Mouse (Mus musculus) heart, embryonic 14.5 days (tissue): Measurements from ENCODE around the gene Colca2. TPM values are rescaled to one million over a fixed set of nuclear protein-coding genes. Genes with fewer than 3 reads are reported as not detected.

ENCODE experiments used
- ATAC-seq: fragments of 200-750 bp; cut with Nextera tagmentation; 2 replicates; pipeline ENCODE4 v1.8.0; 2017; ENCODE audit warnings: low read depth, moderate TSS enrichment; ENCODE audit not compliant: insufficient number of reproducible peaks, insufficient read depth, low FRiP score
- H3K27ac ChIP-seq, 2 experiments: fragments of 200-500 bp in 1 of 2; fragments of 300-500 bp in 1 of 2; sonication (generic) in 1 of 2; replicated peaks in 1 of 2; 2 replicates each; pipeline ENCODE4 v1.5.1; 2012 to 2014; ENCODE audit warnings: low read depth in 2 of 2, low read length in 2 of 2, control low read depth in 1 of 2, mild to moderate bottlenecking in 1 of 2, mixed read lengths in 1 of 2; ENCODE audit not compliant: control insufficient read depth in 1 of 2, insufficient read depth in 1 of 2
- H3K27me3 ChIP-seq: fragments of 300-500 bp; sonication (generic); 2 replicates; pipeline ENCODE4 v1.6.1; 2014; ENCODE audit warnings: mild to moderate bottlenecking, low read length, control low read depth; ENCODE audit not compliant: control insufficient read depth, insufficient read depth
- H3K36me3 ChIP-seq: fragments of 300-500 bp; sonication (generic); 2 replicates; pipeline ENCODE4 v1.6.1; 2014; ENCODE audit warnings: mild to moderate bottlenecking, control low read depth, low read length, mixed read lengths; ENCODE audit not compliant: control insufficient read depth, insufficient read depth
- H3K4me1 ChIP-seq, 2 experiments: fragments of 200-500 bp in 1 of 2; fragments of 300-500 bp in 1 of 2; sonication (generic) in 1 of 2; 2 replicates each; pipeline ENCODE4 v1.6.1; 2012 to 2014; ENCODE audit warnings: low read length in 2 of 2, control low read depth in 1 of 2, mixed read lengths in 1 of 2; ENCODE audit not compliant: control insufficient read depth in 2 of 2, insufficient read depth in 2 of 2
- H3K4me2 ChIP-seq: fragments of 300-500 bp; sonication (generic); 2 replicates; pipeline ENCODE4 v1.6.1; 2014; ENCODE audit warnings: mild to moderate bottlenecking, low read length
- H3K4me3 ChIP-seq, 2 experiments: fragments of 200-500 bp in 1 of 2; fragments of 300-500 bp in 1 of 2; sonication (generic) in 1 of 2; 2 replicates each; pipeline ENCODE4 v1.5.1; 2012 to 2014; ENCODE audit warnings: low read length in 2 of 2, mild to moderate bottlenecking in 2 of 2, control low read depth in 1 of 2, low read depth in 1 of 2, moderate library complexity in 1 of 2; ENCODE audit not compliant: control insufficient read depth in 1 of 2, insufficient read depth in 1 of 2
- H3K9ac ChIP-seq: fragments of 300-500 bp; sonication (generic); 2 replicates; pipeline ENCODE4 v1.6.1; 2014; ENCODE audit warnings: mild to moderate bottlenecking, low read length
- H3K9me3 ChIP-seq: fragments of 300-500 bp; sonication (generic); 2 replicates; pipeline ENCODE4 v1.6.1; 2016; ENCODE audit warnings: low read length, control low read depth; ENCODE audit not compliant: control insufficient read depth
- WGBS: fragments of 180-500 bp; shearing (Covaris S2); extraction: QIAGEN DNeasy Blood & Tissue Kit; methylation state at CpG from one replicate; pipeline ENCODE4 v1.1.7; 2014; 5-methylcytosine and 5-hydroxymethylcytosine counted together
- polyA plus RNA-seq: library from polyadenylated mRNA; unstranded; fragments of >200 nt; fragmentation: Nextera tagmentation; extraction: Ambion mirVana; gene quantifications from 2 replicates; pipeline ENCODE4 v1.2.1, GENCODE M21; 2014

Gene Colca2
- polyA plus RNA-seq, 1 experiment from 2014 or later = 3.6 TPM

DNA sequence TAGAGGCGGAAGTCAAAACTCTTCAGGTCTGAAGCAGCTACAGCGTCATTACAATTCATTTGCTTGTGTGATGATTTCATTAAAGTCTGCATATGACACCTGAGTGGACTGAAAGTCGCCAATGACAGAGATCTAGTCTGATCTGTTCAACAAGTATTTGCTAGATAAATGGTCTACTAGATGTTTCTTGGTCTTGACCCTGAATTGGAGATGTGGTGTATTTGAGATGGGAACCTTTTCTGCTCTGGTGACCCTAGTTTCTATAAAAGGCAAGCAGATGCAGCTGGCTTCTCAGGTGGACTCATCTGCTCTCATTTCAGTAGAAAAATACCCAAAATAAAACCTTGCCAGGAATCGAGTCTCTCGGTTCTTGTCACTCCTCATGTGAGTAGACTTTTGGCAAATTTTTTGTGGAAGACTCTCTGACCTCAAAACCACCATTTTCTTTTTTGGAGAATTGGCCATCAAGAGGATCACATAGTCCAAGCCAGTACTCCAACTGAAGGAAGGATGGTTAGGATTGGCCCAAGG lies 52.7 kb downstream of the Colca2 start:
- no peak overlapping the region for H3K27ac ChIP-seq
- H3K9ac ChIP-seq = no peak overlapping the region
- H3K27me3 ChIP-seq = no peaks in the 10 kb centered on the region
- 76% methylated on average over 5 of the region's 5 CpGs for WGBS
- H3K4me1 ChIP-seq = peaks cover 0 to 2% of the 10 kb centered on the region in 2 experiments; a peak in 1 of 4 replicates
- no peak for ATAC-seq
- no peak overlapping the region for H3K4me2 ChIP-seq
- H3K9me3 ChIP-seq = no peaks in the 10 kb centered on the region
- no peaks in the 10 kb centered on the region for H3K36me3 ChIP-seq
- H3K4me3 ChIP-seq = no peak overlapping the region

Other genes with a start within 250 kb of the Colca2 start
- not detected in 2 replicates for gene Btg4, start 217.7 kb downstream of the Colca2 start, polyA plus RNA-seq
- 11.5 and 11.6 TPM in 2 replicates for gene Layn, start 201.5 kb downstream of the Colca2 start, polyA plus RNA-seq
- not detected in 2 replicates for gene 4833427G06Rik, start 176.5 kb downstream of the Colca2 start, polyA plus RNA-seq
- not detected in 2 replicates for gene Gm32742, start 113.1 kb downstream of the Colca2 start, polyA plus RNA-seq
- not detected in 2 replicates for gene Pou2af1, start 64.9 kb downstream of the Colca2 start, polyA plus RNA-seq
- not detected in 2 replicates for gene 1810046K07Rik, start 50.3 kb upstream of the Colca2 start, polyA plus RNA-seq